Mouse (Mus musculus) bone marrow, adult 2 months (tissue): ENCODE data around the gene Cd151.

Experiments used
- CTCF ChIP-seq: fragments of 200-500 bp; IDR thresholded peaks from 2 replicates; pipeline ENCODE4 v1.5.1; 2011; ENCODE audit warnings: low read length, control low read depth; ENCODE audit not compliant: control insufficient read depth, insufficient read depth
- POLR2A ChIP-seq: fragments of 200-500 bp; IDR thresholded peaks from 2 replicates; pipeline ENCODE4 v1.6.1; 2011; ENCODE audit warnings: low read depth, mild to moderate bottlenecking, control low read depth, low read length, borderline replicate concordance; ENCODE audit not compliant: control insufficient read depth

DNA sequence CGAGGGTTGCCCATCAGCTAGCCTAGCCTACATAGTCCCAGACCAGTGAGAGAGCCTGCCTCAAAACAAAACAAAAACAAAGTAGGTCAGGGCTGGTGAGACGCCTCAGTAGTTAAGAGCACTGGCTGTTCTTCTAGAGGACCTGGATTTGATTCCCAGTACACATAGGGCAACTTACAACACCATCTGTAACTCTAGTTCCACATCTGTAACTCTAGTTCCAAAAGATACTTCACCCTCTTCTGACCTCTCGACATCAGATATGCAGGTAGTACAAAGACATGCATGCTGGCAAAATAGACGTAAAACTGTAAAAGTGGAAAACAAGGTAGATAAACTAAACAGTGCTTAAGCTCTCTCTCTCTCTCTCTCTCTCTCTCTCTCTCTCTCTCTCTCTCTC lies 43.4 kb upstream of the Cd151 start:
- TF ChIP-seq CTCF (no peak), POLR2A (no peak)
